Mouse (Mus musculus) lung, adult 2 months (tissue): ENCODE results near the gene Ddah2.

Experiments used
- CTCF ChIP-seq: fragments of 200-500 bp; IDR thresholded peaks from 2 replicates; pipeline ENCODE4 v1.5.1; 2011; ENCODE audit warnings: mild to moderate bottlenecking, low read length, control low read depth; ENCODE audit not compliant: insufficient read depth
- POLR2A ChIP-seq: fragments of 200-500 bp; IDR thresholded peaks from 2 replicates; pipeline ENCODE4 v1.6.1; 2011; ENCODE audit warnings: low read depth, mild to moderate bottlenecking, control low read depth, low read length, borderline replicate concordance; ENCODE audit errors: extremely low read depth

DNA sequence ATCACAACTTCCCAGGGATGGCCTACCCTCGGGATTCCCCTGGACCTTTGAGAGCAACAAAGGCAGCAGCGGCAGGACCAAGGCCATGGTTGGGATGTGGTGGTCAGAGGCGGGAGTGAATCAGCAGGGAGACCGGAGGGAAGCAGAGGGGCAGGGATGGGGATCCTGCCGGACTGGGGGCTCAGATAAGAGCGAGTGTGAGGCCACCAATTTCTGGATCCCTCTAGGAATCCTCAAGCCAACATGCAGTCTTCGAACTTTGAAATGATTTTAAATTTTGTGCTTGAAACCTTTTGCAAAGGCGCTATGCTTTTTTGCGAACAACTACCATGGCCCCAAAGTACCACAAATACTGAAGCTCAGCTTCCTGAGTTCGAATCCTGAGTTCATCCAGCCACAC is 7.2 kb downstream of the Ddah2 start, which contains the start of gene Mpig6b:
- TF ChIP-seq POLR2A: no peak
- TF ChIP-seq CTCF: no peak
